Mouse (Mus musculus) neural tube, embryonic 13.5 days (tissue): Measurements from ENCODE around the gene Bcan. TPM values are rescaled to one million over a fixed set of nuclear protein-coding genes. Genes with fewer than 3 reads are reported as not detected.

Experiments used
- ATAC-seq: fragments of 200-750 bp; cut with Nextera tagmentation; 2 replicates; pipeline ENCODE4 v1.8.0; 2017; ENCODE audit warnings: low read depth, mild to moderate bottlenecking, moderate TSS enrichment, moderate library complexity
- H3K27ac ChIP-seq: fragments of 300-500 bp; sonication (generic); replicated peaks from 2 replicates; pipeline ENCODE4 v1.5.1; 2015; ENCODE audit warnings: moderate library complexity, mild to moderate bottlenecking, inconsistent platforms
- H3K27me3 ChIP-seq: fragments of 300-500 bp; sonication (generic); 2 replicates; pipeline ENCODE4 v1.6.1; 2015; ENCODE audit warnings: mild to moderate bottlenecking, inconsistent platforms
- H3K36me3 ChIP-seq: fragments of 300-500 bp; sonication (generic); 2 replicates; pipeline ENCODE4 v1.6.1; 2015; ENCODE audit warnings: mild to moderate bottlenecking, inconsistent platforms
- H3K4me1 ChIP-seq: fragments of 300-500 bp; sonication (generic); replicated peaks from 2 replicates; pipeline ENCODE4 v1.6.1; 2015; ENCODE audit warnings: inconsistent platforms
- H3K4me2 ChIP-seq: fragments of 300-500 bp; sonication (generic); 2 replicates; pipeline ENCODE4 v1.6.1; 2015; ENCODE audit warnings: inconsistent platforms, mild to moderate bottlenecking, moderate library complexity
- H3K4me3 ChIP-seq: fragments of 300-500 bp; sonication (generic); 2 replicates; pipeline ENCODE4 v1.5.1; 2015; ENCODE audit warnings: mild to moderate bottlenecking, inconsistent platforms
- H3K9ac ChIP-seq: fragments of 300-500 bp; sonication (generic); 2 replicates; pipeline ENCODE4 v1.6.1; 2015; ENCODE audit warnings: moderate library complexity, mild to moderate bottlenecking, inconsistent platforms
- H3K9me3 ChIP-seq: fragments of 300-500 bp; sonication (generic); 2 replicates; pipeline ENCODE4 v1.6.1; 2016; ENCODE audit warnings: inconsistent platforms
- WGBS: fragments of 180-500 bp; shearing (Covaris S2); methylation state at CpG from one replicate; pipeline ENCODE4 v1.1.7; 2015; 5-methylcytosine and 5-hydroxymethylcytosine counted together
- polyA plus RNA-seq: library from polyadenylated mRNA; unstranded; fragments of >200 nt; fragmentation: Nextera tagmentation; extraction: Ambion mirVana; gene quantifications from 2 replicates; pipeline ENCODE4 v1.2.1, GENCODE M21; 2015

The Bcan gene
- 37.8 and 41.3 TPM in 2 replicates for polyA plus RNA-seq

DNA sequence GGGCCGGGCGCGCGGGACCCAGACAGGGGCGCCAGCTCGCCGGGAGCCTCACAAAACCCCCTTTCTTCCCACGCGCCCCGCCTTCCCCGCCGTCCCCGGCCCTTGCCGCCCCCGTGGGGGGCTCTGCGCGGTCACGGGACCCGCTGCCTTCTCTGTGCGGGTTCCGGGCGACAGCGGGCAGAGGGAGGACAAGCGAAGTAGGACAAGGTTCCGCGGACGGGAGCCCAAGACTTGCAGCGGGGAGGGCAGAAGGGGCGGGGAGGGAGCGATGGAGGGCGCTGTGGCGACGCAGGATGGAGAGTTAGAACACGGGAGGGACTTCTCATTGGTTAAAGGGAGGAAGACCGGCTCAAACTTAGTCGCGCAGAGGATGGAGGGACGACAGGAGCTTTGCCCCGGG is at the start of gene Bcan:
Gene Bcan, minus strand, starts transcription at position 50 of the 400 bp plus-strand sequence.
- peaks cover 95% of the 10 kb centered on the region for H3K27me3 ChIP-seq
- peak within 1 kb of the TSS; percentile 64 for H3K9ac ChIP-seq
- under 1% methylated on average over 39 of the region's 39 CpGs for WGBS
- ATAC-seq, result peak; percentile 15; the same call in 1 of the 2 replicates
- H3K4me2 ChIP-seq, result peak within 1 kb of the TSS; percentile 72
- no peaks in the 10 kb centered on the region for H3K9me3 ChIP-seq
- H3K27ac ChIP-seq, result peak within 1 kb of the TSS; percentile 56
- peaks cover 49% of the 10 kb centered on the region for H3K4me1 ChIP-seq
- peak within 1 kb of the TSS; percentile 43 for H3K4me3 ChIP-seq
- H3K36me3 ChIP-seq, result no peaks in the 10 kb centered on the region

GRCm38 (mm10) chr3:88049532-88049931 is 49.5 kb upstream of the Bcan start:
- Histone ChIP-seq H3K4me3 (no peak overlapping the region), H3K27ac (no peak overlapping the region), H3K27me3 (no peaks in the 10 kb centered on the region), H3K9ac (no peak overlapping the region), H3K9me3 (no peaks in the 10 kb centered on the region), H3K36me3 (peaks cover 48% of the 10 kb centered on the region), H3K4me2 (no peak overlapping the region), H3K4me1 (0 out of 2 replicates have a peak, but pooled peaks cover 3% of the 10 kb centered on the region)
- ATAC-seq, result no peak
- 95% methylated on average over 3 of the region's 3 CpGs for WGBS

DNA sequence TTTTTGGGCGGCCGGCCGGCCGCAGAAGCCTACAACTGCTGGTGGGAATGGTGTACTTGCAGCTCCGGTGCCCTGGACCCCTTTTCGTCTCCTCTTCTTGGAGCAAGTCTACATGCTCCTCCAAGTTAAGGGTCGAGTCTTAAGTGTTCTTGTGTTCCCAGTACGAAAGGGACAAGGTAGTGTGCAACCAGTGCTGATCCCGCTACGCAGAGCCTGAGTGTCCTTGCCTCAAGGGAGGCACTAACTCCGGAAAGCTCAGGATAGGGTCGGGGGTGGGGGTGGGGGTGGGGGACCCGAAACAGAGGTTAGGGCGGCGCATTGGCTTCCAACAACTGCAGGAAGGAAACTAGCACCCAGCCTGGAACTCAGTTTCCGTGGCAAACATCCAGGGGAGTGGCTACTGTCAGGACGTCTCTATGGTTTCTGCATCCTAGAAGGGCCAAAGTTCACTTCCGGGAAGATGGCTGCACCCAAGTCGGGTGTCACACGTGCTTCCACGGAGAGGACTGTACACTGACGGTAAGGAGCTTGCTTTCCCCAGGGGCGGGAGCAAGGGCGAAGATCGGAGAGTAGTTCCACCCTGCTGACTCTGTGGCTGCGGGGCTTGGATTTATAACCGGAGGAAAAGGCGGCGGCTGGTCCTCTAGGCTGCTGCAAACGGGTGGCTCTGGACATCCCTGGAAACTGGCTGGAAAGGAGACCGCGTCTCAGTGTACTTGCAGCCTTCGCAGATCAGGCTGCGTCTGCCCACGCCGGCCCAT is 42.8 kb upstream of the Bcan start, which contains the start of gene Gpatch4:
Gene Gpatch4, plus strand, starts transcription at position 448 of the 761 bp plus-strand sequence.
- Histone ChIP-seq H3K9ac (peak within 1 kb of the TSS; percentile 73), H3K36me3 (no peaks in the 10 kb centered on the region; the same call in 1 of the 2 replicates), H3K27ac (no peak within 1 kb of the TSS; the same call in 1 of the 2 replicates), H3K9me3 (no peaks in the 10 kb centered on the region), H3K4me2 (peak within 1 kb of the TSS; percentile 86), H3K27me3 (peaks cover 28% of the 10 kb centered on the region), H3K4me3 (peak within 1 kb of the TSS; percentile 79), H3K4me1 (peaks cover 16% of the 10 kb centered on the region)
- WGBS, result 11% methylated on average over 36 of the region's 36 CpGs
- peak; percentile 96 for ATAC-seq

- 61% methylated on average over 1 of the region's 1 CpGs for WGBS
- H3K27ac ChIP-seq, result no peak overlapping the region
- H3K27me3 ChIP-seq, result peaks cover 67% of the 10 kb centered on the region
- no peak overlapping the region for H3K4me2 ChIP-seq
- H3K9ac ChIP-seq, result no peak overlapping the region
- no peaks in the 10 kb centered on the region; the same call in 1 of the 2 replicates for H3K4me1 ChIP-seq
- H3K4me3 ChIP-seq, result no peak overlapping the region
- no peak for ATAC-seq
- H3K36me3 ChIP-seq, result no peaks in the 10 kb centered on the region
- no peaks in the 10 kb centered on the region for H3K9me3 ChIP-seq
Measured at GRCm38 (mm10) chr3:88035561-88036293, 35.7 kb upstream of the Bcan start.

- Histone ChIP-seq H3K9ac (no peak overlapping the region), H3K4me2 (no peak overlapping the region), H3K27ac (no peak overlapping the region), H3K36me3 (no peaks in the 10 kb centered on the region), H3K9me3 (no peaks in the 10 kb centered on the region), H3K27me3 (peaks cover 71% of the 10 kb centered on the region), H3K4me3 (no peak overlapping the region), H3K4me1 (no peaks in the 10 kb centered on the region; the same call in 1 of the 2 replicates)
- WGBS, result 81% methylated on average over 5 of the region's 5 CpGs
- ATAC-seq, result no peak
Measured at GRCm38 (mm10) chr3:88033506-88033905, 33.5 kb upstream of the Bcan start.

- H3K4me2 ChIP-seq, result no peak overlapping the region
- WGBS, result 22% methylated on average over 19 of the region's 19 CpGs
- H3K4me1 ChIP-seq, result no peaks in the 10 kb centered on the region; the same call in 1 of the 2 replicates
- peaks cover 74% of the 10 kb centered on the region for H3K27me3 ChIP-seq
- H3K36me3 ChIP-seq, result no peaks in the 10 kb centered on the region
- H3K9ac ChIP-seq, result no peak overlapping the region
- H3K4me3 ChIP-seq, result no peak overlapping the region
- no peak overlapping the region for H3K27ac ChIP-seq
- ATAC-seq, result no peak
- 0 out of 2 replicates have a peak, but pooled peaks cover 7% of the 10 kb centered on the region for H3K9me3 ChIP-seq
Measured at GRCm38 (mm10) chr3:88030608-88031395, 30.8 kb upstream of the Bcan start.

DNA sequence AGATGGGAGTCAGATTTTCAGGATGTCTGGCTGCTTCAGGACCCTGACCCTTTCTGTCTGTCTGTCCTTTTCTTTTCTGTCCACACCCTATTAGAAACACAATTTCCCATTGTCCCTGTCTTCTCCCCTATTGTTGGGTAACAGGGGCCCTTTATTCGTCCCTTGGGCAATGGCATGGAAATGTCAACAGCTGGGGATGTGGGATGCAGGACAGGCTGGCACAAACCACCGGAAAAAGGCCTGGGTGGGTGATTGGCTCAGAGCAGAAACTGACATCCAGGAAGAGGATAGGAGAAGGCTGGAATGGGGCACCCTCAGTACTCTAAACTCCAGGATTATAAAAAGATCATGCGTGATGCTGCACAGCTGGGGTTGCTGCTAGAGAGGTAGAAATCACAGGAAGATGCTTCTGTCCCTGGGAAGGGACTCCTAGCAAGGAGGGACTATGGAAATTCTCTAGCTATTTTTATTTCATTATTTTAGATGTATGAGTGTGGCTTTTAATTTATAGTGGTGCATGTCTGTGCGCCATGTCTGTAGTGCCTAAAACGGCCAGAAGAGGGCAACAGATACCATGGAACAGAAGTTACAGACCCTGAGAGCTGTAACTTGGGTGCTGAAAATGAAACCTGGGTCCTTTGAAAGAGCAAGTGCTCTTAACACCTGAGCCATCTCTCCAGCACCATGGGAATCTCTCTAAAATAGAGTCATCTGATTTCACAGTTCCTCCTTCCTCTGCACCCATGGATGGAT is 27.6 kb upstream of the Bcan start, which contains the start of gene Hapln2:
Gene Hapln2, minus strand, starts transcription at position 150 of the 753 bp plus-strand sequence.
- H3K4me2 ChIP-seq, result no peak within 1 kb of the TSS
- no peak within 1 kb of the TSS for H3K4me3 ChIP-seq
- H3K9me3 ChIP-seq, result 0 out of 2 replicates have a peak, but pooled peaks cover 7% of the 10 kb centered on the region
- WGBS, result 45% methylated on average over 5 of the region's 5 CpGs
- H3K27ac ChIP-seq, result no peak within 1 kb of the TSS
- peaks cover 87% of the 10 kb centered on the region for H3K27me3 ChIP-seq
- H3K9ac ChIP-seq, result no peak within 1 kb of the TSS
- H3K36me3 ChIP-seq, result no peaks in the 10 kb centered on the region
- H3K4me1 ChIP-seq, result peaks cover 17% of the 10 kb centered on the region
- no peak for ATAC-seq

- peaks cover 87% of the 10 kb centered on the region for H3K27me3 ChIP-seq
- peaks cover 22% of the 10 kb centered on the region for H3K4me1 ChIP-seq
- ATAC-seq, result no peak
- H3K9ac ChIP-seq, result no peak overlapping the region
- WGBS, result 58% methylated on average over 7 of the region's 7 CpGs
- 0 out of 2 replicates have a peak, but pooled peaks cover 7% of the 10 kb centered on the region for H3K9me3 ChIP-seq
- H3K4me2 ChIP-seq, result no peak overlapping the region
- no peaks in the 10 kb centered on the region for H3K36me3 ChIP-seq
- no peak overlapping the region for H3K27ac ChIP-seq
- H3K4me3 ChIP-seq, result no peak overlapping the region
Measured at GRCm38 (mm10) chr3:88026823-88027222, 26.8 kb upstream of the Bcan start.

DNA sequence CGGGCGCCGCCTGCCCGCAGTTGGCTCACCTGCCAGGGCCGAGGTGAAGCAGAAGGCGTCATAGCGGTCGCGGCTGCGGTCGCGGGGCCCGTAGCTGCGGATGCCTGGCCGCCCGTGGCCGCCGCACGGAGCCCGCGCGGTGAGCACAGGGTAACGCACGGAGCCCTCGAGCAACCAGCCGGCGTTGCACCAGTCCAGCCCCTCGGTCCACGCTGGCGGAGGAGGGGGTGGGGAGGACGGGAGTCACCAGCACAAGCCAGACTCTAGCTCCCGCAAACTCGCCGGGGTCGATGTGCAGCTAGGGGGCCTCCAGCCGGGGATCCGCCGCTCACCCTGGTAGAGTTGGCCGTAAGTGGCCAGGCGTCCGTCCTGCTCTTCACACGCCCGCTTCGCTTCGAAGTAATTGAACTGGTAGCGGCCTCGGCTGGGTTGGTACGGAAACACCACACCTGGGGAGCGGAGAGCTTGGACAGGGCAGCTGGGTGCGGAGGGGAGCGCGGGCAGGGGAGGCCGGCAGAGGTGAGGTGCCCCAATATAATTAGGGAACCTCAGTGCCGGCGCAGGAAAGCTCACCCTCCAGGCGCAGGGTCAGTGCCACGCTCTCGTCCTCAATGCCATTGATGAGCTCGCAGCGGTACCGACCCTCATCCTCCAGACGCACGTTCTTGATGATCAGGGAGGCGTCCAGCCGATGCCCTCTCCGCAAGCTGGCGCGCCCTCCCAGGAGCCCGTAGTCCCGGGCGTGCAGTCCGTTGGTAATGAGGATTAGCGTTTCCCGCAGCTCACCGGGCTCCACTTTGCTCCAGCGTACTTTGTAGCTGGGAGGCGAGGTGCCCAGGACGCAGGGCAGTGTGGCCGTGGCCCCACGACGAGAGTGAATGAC is 23.4 kb upstream of the Bcan start:
- peak; percentile 66 for ATAC-seq
- under 1% methylated on average over 81 of the region's 81 CpGs for WGBS

More for the DNA sequence above, 23.4 kb upstream of the Bcan start:
- Histone ChIP-seq H3K36me3 (no peaks in the 10 kb centered on the region), H3K9me3 (0 out of 2 replicates have a peak, but pooled peaks cover 7% of the 10 kb centered on the region), H3K27me3 (peaks cover 81% of the 10 kb centered on the region), H3K4me2 (peak overlapping the region; percentile 96), H3K4me3 (peak overlapping the region; percentile 53), H3K4me1 (peaks cover 22% of the 10 kb centered on the region), H3K27ac (no peak overlapping the region), H3K9ac (peak overlapping the region; percentile 64)
